Mouse (Mus musculus) MEL (cell line): Measurements from ENCODE around the gene Mrrf.

Experiments used
- CTCF ChIP-seq, 3 experiments: IDR thresholded peaks in 2 of 3; conservative IDR thresholded peaks in 1 of 3; 2 replicates each; pipeline ENCODE4 v1.5.1; 2011 to 2012; ENCODE audit warnings: low read length in 3 of 3, low read depth in 2 of 3, mild to moderate bottlenecking in 2 of 3, improper control_type of control experiment in 1 of 3, inconsistent platforms in 1 of 3, mixed read lengths in 1 of 3, moderate library complexity in 1 of 3; ENCODE audit not compliant: control insufficient read depth in 1 of 3, insufficient read depth in 1 of 3, poor library complexity in 1 of 3, severe bottlenecking in 1 of 3
- HCFC1 ChIP-seq: IDR thresholded peaks from 2 replicates; pipeline ENCODE4 v1.6.1; 2012; ENCODE audit warnings: low read depth, mild to moderate bottlenecking, inconsistent platforms, low read length, improper control_type of control experiment, moderate library complexity
- MAX ChIP-seq: IDR thresholded peaks from 2 replicates; pipeline ENCODE4 v1.6.1; 2011; ENCODE audit warnings: low read length, improper control_type of control experiment
- MAZ ChIP-seq: IDR thresholded peaks from 2 replicates; pipeline ENCODE4 v1.6.1; 2012; ENCODE audit warnings: low read depth, mild to moderate bottlenecking, inconsistent platforms, low read length, improper control_type of control experiment
- MXI1 ChIP-seq: IDR thresholded peaks from 2 replicates; pipeline ENCODE4 v1.6.1; 2011; ENCODE audit warnings: mild to moderate bottlenecking, low read depth, low read length, improper control_type of control experiment
- POLR2A ChIP-seq, 2 experiments: IDR thresholded peaks; 2 replicates each; pipeline ENCODE4 v1.6.1; 2011 to 2012; ENCODE audit warnings: low read length in 2 of 2, mild to moderate bottlenecking in 2 of 2, control low read depth in 1 of 2, improper control_type of control experiment in 1 of 2, low read depth in 1 of 2, moderate library complexity in 1 of 2; ENCODE audit not compliant: control insufficient read depth in 1 of 2, insufficient read depth in 1 of 2, poor library complexity in 1 of 2
- RCOR1 ChIP-seq: IDR thresholded peaks from 2 replicates; pipeline ENCODE4 v1.6.1; 2012; ENCODE audit warnings: low read depth, mild to moderate bottlenecking, inconsistent platforms, low read length, improper control_type of control experiment
- SIN3A ChIP-seq: IDR thresholded peaks from 2 replicates; pipeline ENCODE4 v1.6.1; 2012; ENCODE audit warnings: low read length, improper control_type of control experiment, inconsistent platforms
- UBTF ChIP-seq: IDR thresholded peaks from 2 replicates; pipeline ENCODE4 v1.6.1; 2012; ENCODE audit warnings: low read depth, mild to moderate bottlenecking, inconsistent platforms, low read length, improper control_type of control experiment, moderate library complexity, borderline replicate concordance; ENCODE audit not compliant: insufficient read depth
- ZC3H11A ChIP-seq: IDR thresholded peaks from 2 replicates; pipeline ENCODE4 v1.6.1; 2012; ENCODE audit warnings: low read depth, mild to moderate bottlenecking, inconsistent platforms, low read length, improper control_type of control experiment
- ZMIZ1 ChIP-seq: IDR thresholded peaks from 2 replicates; pipeline ENCODE4 v1.6.1; 2012; ENCODE audit warnings: low read depth, mild to moderate bottlenecking, inconsistent platforms, low read length, improper control_type of control experiment, moderate library complexity

GRCm38 (mm10) chr2:36097129-36097815 is 38.9 kb upstream of the Mrrf start:
- TF ChIP-seq MXI1 (no peak), ZC3H11A (no peak), MAX (no peak), ZMIZ1 (no peak), CTCF (IDR thresholded peaks at IDR 0.05 in 2 of 3, conservative IDR thresholded peaks at IDR 0.05 in 1 of 3; ENCODE audit: control insufficient read depth in 1 of 3, insufficient read depth in 1 of 3, low read depth in 2 of 3, low read length in 3 of 3, poor library complexity in 1 of 3, severe bottlenecking in 1 of 3) (no peak), SIN3A (no peak), POLR2A (IDR thresholded peaks at IDR 0.05; ENCODE audit: control insufficient read depth in 1 of 2, insufficient read depth in 1 of 2, low read depth in 1 of 2, low read length in 2 of 2, poor library complexity in 1 of 2) (no peak), UBTF (no peak), MAZ (no peak), HCFC1 (no peak), RCOR1 (no peak)
